Mouse (Mus musculus) midbrain, postnatal 0 days (tissue): Measurements from ENCODE around the gene March7. TPM values are rescaled to one million over a fixed set of nuclear protein-coding genes. Genes with fewer than 3 reads are reported as not detected.

Experiments used
- ATAC-seq: fragments of 200-750 bp; cut with Nextera tagmentation; 2 replicates; pipeline ENCODE4 v1.8.0; 2017; ENCODE audit warnings: moderate number of reproducible peaks, mild to moderate bottlenecking, moderate TSS enrichment, moderate library complexity; ENCODE audit not compliant: low FRiP score
- DNase-seq: peaks from one replicate; pipeline ENCODE4 v3.0.0-alpha.2; 2015; ENCODE audit warnings: low spot score
- H3K27ac ChIP-seq: fragments of 300-500 bp; sonication (generic); 2 replicates; pipeline ENCODE4 v1.5.1; 2014; ENCODE audit warnings: low read depth, mild to moderate bottlenecking, low read length, mixed read lengths
- H3K27me3 ChIP-seq: fragments of 300-500 bp; sonication (generic); 2 replicates; pipeline ENCODE4 v1.6.1; 2014; ENCODE audit warnings: low read length, control low read depth, mixed read lengths; ENCODE audit not compliant: insufficient read depth
- H3K36me3 ChIP-seq: fragments of 300-500 bp; sonication (generic); 2 replicates; pipeline ENCODE4 v1.6.1; 2014; ENCODE audit warnings: low read length, control low read depth, mixed read lengths; ENCODE audit not compliant: insufficient read depth
- H3K4me1 ChIP-seq: fragments of 300-500 bp; sonication (generic); 2 replicates; pipeline ENCODE4 v1.6.1; 2014; ENCODE audit warnings: mild to moderate bottlenecking, control low read depth, antibody characterized with exemption, low read length, mixed read lengths; ENCODE audit not compliant: insufficient read depth
- H3K4me2 ChIP-seq: fragments of 300-500 bp; sonication (generic); 2 replicates; pipeline ENCODE4 v1.6.1; 2014; ENCODE audit warnings: low read depth, mild to moderate bottlenecking, low read length, mixed read lengths; ENCODE audit not compliant: poor library complexity, severe bottlenecking
- H3K4me3 ChIP-seq: fragments of 300-500 bp; sonication (generic); 2 replicates; pipeline ENCODE4 v1.5.1; 2014; ENCODE audit warnings: low read depth, mild to moderate bottlenecking, low read length, moderate library complexity
- H3K9ac ChIP-seq: fragments of 300-500 bp; sonication (generic); replicated peaks from 2 replicates; pipeline ENCODE4 v1.6.1; 2014; ENCODE audit warnings: mild to moderate bottlenecking, low read length, moderate library complexity, mixed read lengths; ENCODE audit not compliant: poor library complexity, severe bottlenecking
- H3K9me3 ChIP-seq: fragments of 300-500 bp; sonication (generic); 2 replicates; pipeline ENCODE4 v1.6.1; 2016; ENCODE audit warnings: low read length, control low read depth
- CTCF ChIP-seq: IDR thresholded peaks from 2 replicates; pipeline ENCODE4 v1.5.1; 2016; ENCODE audit warnings: antibody characterized with exemption, mild to moderate bottlenecking
- WGBS: fragments of 180-500 bp; shearing (Covaris S2); extraction: QIAGEN DNeasy Blood & Tissue Kit; methylation state at CpG from one replicate; pipeline ENCODE4 v1.1.7; 2014; 5-methylcytosine and 5-hydroxymethylcytosine counted together
- polyA plus RNA-seq: library from polyadenylated mRNA; unstranded; fragments of >200 nt; fragmentation: Nextera tagmentation; extraction: Ambion mirVana; gene quantifications from 2 replicates; pipeline ENCODE4 v1.2.1, GENCODE M21; 2015
- total RNA-seq: library from RNA; depleted of rRNA; stranded (reverse); fragments of >200 nt; gene quantifications from 2 replicates; pipeline ENCODE4 v1.2.3, GENCODE M21; 2014

March7 gene
- total and polyA plus RNA-seq, 2 experiments from 2014 or later = 67.1 to 76.2 TPM

DNA sequence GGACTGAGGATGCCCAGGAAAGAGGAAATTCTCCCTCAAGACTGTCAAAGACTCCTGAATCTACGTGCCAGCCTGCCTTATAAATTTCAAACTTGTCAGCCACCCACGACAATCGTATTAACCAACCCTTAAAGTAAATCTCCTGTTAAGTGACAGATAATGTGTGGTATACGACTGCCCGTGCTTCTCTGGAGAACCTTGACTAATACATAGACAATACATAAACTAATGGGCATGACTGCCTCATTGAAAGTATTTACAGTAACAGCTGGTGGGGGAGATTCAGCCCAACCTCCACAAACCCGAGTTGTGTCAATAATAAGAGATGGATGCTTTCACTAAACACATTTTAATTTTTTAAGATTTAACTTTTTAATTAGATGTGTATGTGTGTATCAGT lies 3.9 kb upstream of the March7 start:
- Histone ChIP-seq H3K27ac (no peak overlapping the region), H3K4me2 (no peak overlapping the region), H3K9me3 (no peaks in the 10 kb centered on the region), H3K36me3 (peaks cover 4% of the 10 kb centered on the region; the same call in 1 of the 2 replicates), H3K27me3 (no peaks in the 10 kb centered on the region), H3K4me1 (no peaks in the 10 kb centered on the region), H3K9ac (no peak overlapping the region), H3K4me3 (no peak overlapping the region)
- no peak for TF ChIP-seq CTCF
- no peak for ATAC-seq
- 39% methylated on average over 6 of the region's 6 CpGs for WGBS
- DNase-seq = no peak

DNA sequence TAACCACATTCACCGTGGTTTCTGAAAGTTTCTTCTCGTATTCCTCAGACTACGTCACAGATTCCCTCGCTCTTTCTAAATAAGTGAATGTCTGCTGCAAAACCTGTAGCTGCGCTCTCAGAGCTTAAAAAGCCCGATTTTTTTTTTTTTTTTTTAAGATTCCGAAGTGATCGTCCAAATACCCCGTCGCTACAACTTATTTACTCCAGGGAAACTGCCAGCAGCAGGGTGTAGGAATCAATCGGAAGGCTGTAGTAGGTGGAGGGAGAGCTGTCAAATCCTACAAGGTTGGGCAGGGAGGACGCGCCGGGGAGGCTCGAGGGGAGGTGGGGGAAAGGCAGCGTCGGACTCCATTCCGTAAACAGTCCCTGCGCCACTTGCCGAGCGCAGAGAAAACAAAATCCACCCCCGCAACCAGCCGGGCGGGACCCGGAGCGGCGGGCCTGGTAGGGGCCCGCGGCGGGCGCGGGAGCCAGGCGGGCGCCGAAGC lies 520 bp upstream of the March7 start:
- no peaks in the 10 kb centered on the region for H3K9me3 ChIP-seq
- peak overlapping the region; percentile 91 for H3K27ac ChIP-seq
- no peaks in the 10 kb centered on the region for H3K27me3 ChIP-seq
- no peak for TF ChIP-seq CTCF
- H3K4me2 ChIP-seq = peak overlapping the region; percentile 59
- DNase-seq (peak; percentile 56), ATAC-seq (peak; percentile 35)
- peak overlapping the region; percentile 85 for H3K4me3 ChIP-seq
- H3K36me3 ChIP-seq = peaks cover 4% of the 10 kb centered on the region; the same call in 1 of the 2 replicates
- WGBS = under 1% methylated on average over 24 of the region's 35 CpGs
- peak overlapping the region; percentile 94 for H3K9ac ChIP-seq
- H3K4me1 ChIP-seq = peaks cover 12% of the 10 kb centered on the region

DNA sequence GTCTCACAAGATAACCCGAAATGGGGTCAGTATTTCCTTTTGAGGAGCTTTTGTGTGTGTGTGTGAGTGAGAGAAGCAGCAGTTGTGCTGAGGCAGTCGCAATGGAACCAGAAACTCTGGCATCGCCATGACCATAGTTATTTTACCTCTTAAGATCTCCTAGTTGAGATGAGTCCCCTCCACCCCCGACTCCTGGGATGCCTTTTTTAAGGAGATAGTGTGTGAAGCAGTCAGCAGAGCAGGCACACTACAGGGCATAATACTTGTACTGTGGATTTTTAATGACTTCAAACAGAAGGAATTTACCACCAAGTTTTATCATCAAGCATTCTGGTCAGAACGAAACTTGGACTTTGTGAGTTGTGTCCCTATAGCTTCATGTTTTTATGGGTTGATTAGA lies 1.1 kb downstream of the March7 start:
- H3K27ac ChIP-seq = no peak overlapping the region
- ATAC-seq (no peak), DNase-seq (no peak)
- H3K4me3 ChIP-seq = peak overlapping the region; percentile 85
- WGBS = 14% methylated on average over 5 of the region's 5 CpGs
- H3K9ac ChIP-seq = peak overlapping the region; percentile 94
- peak overlapping the region; percentile 69 for H3K4me2 ChIP-seq
- no peaks in the 10 kb centered on the region for H3K36me3 ChIP-seq
- H3K9me3 ChIP-seq = no peaks in the 10 kb centered on the region
- H3K4me1 ChIP-seq = peaks cover 12% of the 10 kb centered on the region
- TF ChIP-seq CTCF = no peak
- no peaks in the 10 kb centered on the region for H3K27me3 ChIP-seq

DNA sequence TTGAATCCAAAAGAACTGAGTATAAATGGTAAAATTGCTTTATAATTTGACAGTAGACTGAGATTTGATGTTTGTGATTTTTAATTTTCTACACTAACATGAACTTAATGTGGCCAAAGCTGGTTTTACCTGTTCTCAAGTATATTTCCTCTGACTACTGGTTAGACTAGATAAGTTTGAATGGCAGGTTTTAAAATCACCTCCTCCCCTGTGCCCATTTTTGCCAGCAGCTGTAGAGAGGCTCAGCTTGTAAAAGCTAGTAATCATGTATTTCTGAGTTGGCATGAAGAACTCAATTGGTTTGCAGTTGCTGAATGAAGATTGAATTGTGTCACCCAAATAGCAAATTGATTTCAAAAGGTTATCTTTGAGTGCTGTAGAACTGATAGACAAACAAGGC lies 2.8 kb downstream of the March7 start:
- Histone ChIP-seq H3K9ac (no peak overlapping the region), H3K36me3 (no peaks in the 10 kb centered on the region), H3K4me3 (no peak overlapping the region), H3K4me1 (peaks cover 12% of the 10 kb centered on the region), H3K27ac (no peak overlapping the region), H3K4me2 (no peak overlapping the region), H3K9me3 (no peaks in the 10 kb centered on the region), H3K27me3 (no peaks in the 10 kb centered on the region)
- DNase-seq (no peak), ATAC-seq (no peak)
- no peak for TF ChIP-seq CTCF

DNA sequence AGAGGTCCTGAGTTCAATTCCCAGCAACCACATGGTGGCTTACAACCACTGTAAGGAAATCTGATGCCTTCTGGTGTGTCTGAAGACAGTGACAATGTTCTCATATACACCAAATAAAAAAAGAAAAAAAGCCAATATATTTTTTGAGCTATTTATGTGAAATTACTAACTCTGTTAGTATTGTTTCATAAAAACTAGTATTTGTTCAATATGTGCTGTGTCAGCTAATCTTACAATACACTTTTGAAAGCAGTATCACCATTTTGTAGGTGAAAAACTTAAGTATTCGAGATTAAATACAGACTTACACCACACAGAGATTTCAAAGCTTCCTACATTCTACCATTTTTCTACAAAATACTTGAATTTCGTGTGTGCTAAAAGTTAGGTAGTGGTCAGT lies 5.0 kb downstream of the March7 start:
- no peak for DNase-seq
- WGBS = 92% methylated on average over 2 of the region's 2 CpGs
- no peak overlapping the region for H3K4me2 ChIP-seq
- H3K27me3 ChIP-seq = no peaks in the 10 kb centered on the region
- no peak overlapping the region for H3K9ac ChIP-seq
- peaks cover 12% of the 10 kb centered on the region for H3K4me1 ChIP-seq
- H3K9me3 ChIP-seq = no peaks in the 10 kb centered on the region
- no peak for ATAC-seq
- no peaks in the 10 kb centered on the region for H3K36me3 ChIP-seq
- H3K27ac ChIP-seq = no peak overlapping the region
- no peak overlapping the region for H3K4me3 ChIP-seq
- no peak for TF ChIP-seq CTCF

DNA sequence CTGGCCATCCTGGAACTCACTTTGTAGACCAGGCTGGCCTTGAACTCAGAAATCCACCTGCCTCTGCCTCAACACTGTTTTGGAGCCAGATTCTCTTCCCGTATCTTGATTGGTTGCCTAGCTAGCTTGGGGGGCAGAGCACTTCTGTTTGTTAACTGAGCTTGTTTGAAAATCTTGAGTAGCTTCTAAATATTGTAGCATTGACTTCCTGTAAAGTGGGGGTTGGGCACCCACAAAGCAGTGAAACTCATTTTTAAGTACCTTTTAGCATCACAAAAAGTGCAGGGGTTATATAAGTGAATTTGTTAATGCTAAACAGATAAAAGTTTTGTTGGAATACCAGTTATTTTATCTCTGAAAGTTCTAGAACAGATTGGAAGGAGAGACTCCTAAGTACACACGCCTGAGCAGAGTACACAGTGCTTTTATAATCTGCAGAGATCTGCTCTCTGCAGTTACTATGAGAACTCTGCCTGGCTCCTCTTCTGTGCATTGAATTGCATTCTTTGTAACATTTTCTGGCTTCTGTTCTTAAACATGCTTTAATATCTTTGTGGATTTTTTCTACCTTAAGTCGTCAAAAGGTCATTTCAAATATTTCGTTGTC lies 7.0 kb downstream of the March7 start:
- TF ChIP-seq CTCF = no peak
- no peak overlapping the region for H3K27ac ChIP-seq
- H3K4me1 ChIP-seq = peaks cover 5% of the 10 kb centered on the region; the same call in 1 of the 2 replicates
- no peak overlapping the region for H3K9ac ChIP-seq
- H3K4me3 ChIP-seq = no peak overlapping the region
- 95% methylated on average over 4 of the region's 4 CpGs for WGBS
- no peaks in the 10 kb centered on the region for H3K9me3 ChIP-seq
- H3K27me3 ChIP-seq = no peaks in the 10 kb centered on the region
- no peaks in the 10 kb centered on the region for H3K36me3 ChIP-seq
- no peak for ATAC-seq
- DNase-seq = no peak
- no peak overlapping the region for H3K4me2 ChIP-seq
